Mouse (Mus musculus): ENCODE data around the gene Ttc25. TPM values are rescaled to one million over a fixed set of nuclear protein-coding genes. Genes with fewer than 3 reads are reported as not detected.
A peak's percentile ranks its signal among the peaks of the same experiment; 100 is the strongest.

Gene Ttc25
- under 1 TPM; 0.53 to 0.77 TPM for total RNA-seq (2021)

- DNase-seq (ENCODE audit: extremely low spot score in 1 of 2, low spot score in 2 of 2): peak; percentile 72 to 91
- intact Hi-C loops (cut with DNase I): no loop called here
Observed at GRCm38 (mm10) chr11:100544832-100545745, at the start of gene Ttc25. Gene Ttc25 (plus strand): TSS chr11:100545607.

- DNase-seq (ENCODE audit: extremely low spot score in 1 of 2, low spot score in 2 of 2): no peak
- intact Hi-C loops (cut with DNase I): loop anchor here (2.0 kb wide), 1 partner anchor 21 kb away; no protein-coding TSS in a partner anchor
Observed at GRCm38 (mm10) chr11:100500241-100500640, 45.2 kb upstream of the Ttc25 start.

GRCm38 (mm10) chr11:100500651-100501050, 44.8 kb upstream of the Ttc25 start:
- intact Hi-C loops (cut with DNase I): loop anchor here (2.0 kb wide), 1 partner anchor 22 kb away; no protein-coding TSS in a partner anchor
- no peak for DNase-seq (ENCODE audit: extremely low spot score in 1 of 2, low spot score in 2 of 2)

- no peak for DNase-seq (ENCODE audit: extremely low spot score in 1 of 2, low spot score in 2 of 2)
- intact Hi-C loops (cut with DNase I): loop anchor here (2.0 kb wide), 1 partner anchor 23 kb away; no protein-coding TSS in a partner anchor
Observed at GRCm38 (mm10) chr11:100501321-100501720, 44.1 kb upstream of the Ttc25 start.

GRCm38 (mm10) chr11:100504990-100505660, 40.3 kb upstream of the Ttc25 start:
- DNase-seq (ENCODE audit: extremely low spot score in 1 of 2, low spot score in 2 of 2): no peak
- intact Hi-C loops (cut with DNase I): no loop called here

GRCm38 (mm10) chr11:100505997-100506396, 39.4 kb upstream of the Ttc25 start:
- DNase-seq (ENCODE audit: extremely low spot score in 1 of 2, low spot score in 2 of 2): no peak
- intact Hi-C loops (cut with DNase I): no loop called here

- intact Hi-C loops (cut with DNase I): loop anchor here (5.0 kb wide), 1 partner anchor 47 kb away; no protein-coding TSS in a partner anchor
- no peak for DNase-seq (ENCODE audit: extremely low spot score in 1 of 2, low spot score in 2 of 2)
Observed at GRCm38 (mm10) chr11:100510556-100510955, 34.9 kb upstream of the Ttc25 start.

GRCm38 (mm10) chr11:100512384-100512783, 33.0 kb upstream of the Ttc25 start:
- peak in 1 of 2 experiments; percentile 44 for DNase-seq (ENCODE audit: extremely low spot score in 1 of 2, low spot score in 2 of 2)
- intact Hi-C loops (cut with DNase I): loop anchor here (5.0 kb wide), 1 partner anchor 45 kb away; no protein-coding TSS in a partner anchor

- DNase-seq (ENCODE audit: extremely low spot score in 1 of 2, low spot score in 2 of 2): no peak
- intact Hi-C loops (cut with DNase I): loop anchor here (5.0 kb wide), 1 partner anchor 44 kb away; no protein-coding TSS in a partner anchor
Observed at GRCm38 (mm10) chr11:100513716-100514115, 31.7 kb upstream of the Ttc25 start.

GRCm38 (mm10) chr11:100515061-100515460, 30.3 kb upstream of the Ttc25 start:
- intact Hi-C loops (cut with DNase I): loop anchor here (5.0 kb wide), 1 partner anchor 33 kb away; no protein-coding TSS in a partner anchor
- no peak for DNase-seq (ENCODE audit: extremely low spot score in 1 of 2, low spot score in 2 of 2)

- intact Hi-C loops (cut with DNase I): loop anchor here (5.0 kb wide), 1 partner anchor 33 kb away; no protein-coding TSS in a partner anchor
- DNase-seq (ENCODE audit: extremely low spot score in 1 of 2, low spot score in 2 of 2): no peak
Observed at GRCm38 (mm10) chr11:100515789-100516188, 29.6 kb upstream of the Ttc25 start.

- no peak for DNase-seq (ENCODE audit: extremely low spot score in 1 of 2, low spot score in 2 of 2)
- intact Hi-C loops (cut with DNase I): loop anchor here (5.0 kb wide), 1 partner anchor 34 kb away; no protein-coding TSS in a partner anchor
Observed at GRCm38 (mm10) chr11:100516291-100516690, 29.1 kb upstream of the Ttc25 start.

GRCm38 (mm10) chr11:100518188-100518591, 27.2 kb upstream of the Ttc25 start:
- intact Hi-C loops (cut with DNase I): loop anchor here (5.0 kb wide), 1 partner anchor 36 kb away; no protein-coding TSS in a partner anchor
- DNase-seq (ENCODE audit: extremely low spot score in 1 of 2, low spot score in 2 of 2): no peak

GRCm38 (mm10) chr11:100519188-100519587, 26.2 kb upstream of the Ttc25 start:
- intact Hi-C loops (cut with DNase I): loop anchor here (5.0 kb wide), 1 partner anchor 37 kb away; no protein-coding TSS in a partner anchor
- DNase-seq (ENCODE audit: extremely low spot score in 1 of 2, low spot score in 2 of 2): no peak

GRCm38 (mm10) chr11:100520838-100521237, 24.6 kb upstream of the Ttc25 start:
- DNase-seq (ENCODE audit: extremely low spot score in 1 of 2, low spot score in 2 of 2): no peak
- intact Hi-C loops (cut with DNase I): no loop called here

GRCm38 (mm10) chr11:100524358-100524757, 21.0 kb upstream of the Ttc25 start:
- intact Hi-C loops (cut with DNase I): no loop called here
- no peak for DNase-seq (ENCODE audit: extremely low spot score in 1 of 2, low spot score in 2 of 2)

GRCm38 (mm10) chr11:100524987-100525630, 20.3 kb upstream of the Ttc25 start:
- intact Hi-C loops (cut with DNase I): no loop called here
- no peak for DNase-seq (ENCODE audit: extremely low spot score in 1 of 2, low spot score in 2 of 2)

- intact Hi-C loops (cut with DNase I): no loop called here
- DNase-seq (ENCODE audit: extremely low spot score in 1 of 2, low spot score in 2 of 2): no peak
Observed at GRCm38 (mm10) chr11:100526052-100526816, 19.2 kb upstream of the Ttc25 start.
